Mouse (Mus musculus) stomach, postnatal 0 days (tissue): ENCODE measurements around the gene Sema4b. TPM values are rescaled to one million over a fixed set of nuclear protein-coding genes. Genes with fewer than 3 reads are reported as not detected.

Experiments
- ATAC-seq: fragments of 200-750 bp; cut with Nextera tagmentation; 2 replicates; pipeline ENCODE4 v1.8.0; 2017; ENCODE audit not compliant: low FRiP score, low TSS enrichment
- DNase-seq: peaks from one replicate; pipeline ENCODE4 v3.0.0-alpha.2; 2016; ENCODE audit warnings: low spot score
- H3K27ac ChIP-seq: fragments of 300-500 bp; sonication (generic); replicated peaks from 2 replicates; pipeline ENCODE4 v1.5.1; 2014; ENCODE audit warnings: mild to moderate bottlenecking, control low read depth
- H3K27me3 ChIP-seq: fragments of 300-500 bp; sonication (generic); 2 replicates; pipeline ENCODE4 v1.6.1; 2014; ENCODE audit warnings: low read length; ENCODE audit not compliant: control insufficient read depth, insufficient read depth
- H3K36me3 ChIP-seq: fragments of 300-500 bp; sonication (generic); 2 replicates; pipeline ENCODE4 v1.6.1; 2014; ENCODE audit warnings: low read length, mixed read lengths; ENCODE audit not compliant: control insufficient read depth, insufficient read depth
- H3K4me1 ChIP-seq: fragments of 300-500 bp; sonication (generic); replicated peaks from 2 replicates; pipeline ENCODE4 v1.6.1; 2014; ENCODE audit warnings: antibody characterized with exemption; ENCODE audit not compliant: control insufficient read depth, insufficient read depth
- H3K4me2 ChIP-seq: fragments of 300-500 bp; sonication (generic); replicated peaks from 2 replicates; pipeline ENCODE4 v1.6.1; 2014; ENCODE audit warnings: low read depth, mild to moderate bottlenecking, control low read depth, moderate library complexity
- H3K4me3 ChIP-seq: fragments of 300-500 bp; sonication (generic); 2 replicates; pipeline ENCODE4 v1.5.1; 2014; ENCODE audit warnings: low read depth, low read length, control low read depth
- H3K9ac ChIP-seq: fragments of 300-500 bp; sonication (generic); 2 replicates; pipeline ENCODE4 v1.6.1; 2014; ENCODE audit warnings: mild to moderate bottlenecking, low read length, control low read depth, mixed read lengths
- H3K9me3 ChIP-seq: fragments of 300-500 bp; sonication (generic); 2 replicates; pipeline ENCODE4 v1.6.1; 2016; ENCODE audit warnings: low read length; ENCODE audit not compliant: control insufficient read depth
- CTCF ChIP-seq: IDR thresholded peaks from 2 replicates; pipeline ENCODE4 v1.5.1; 2016; ENCODE audit warnings: antibody characterized with exemption, low read depth, mild to moderate bottlenecking, moderate library complexity
- EP300 ChIP-seq: optimal IDR thresholded peaks from 2 replicates; pipeline ENCODE3; 2016; ENCODE audit warnings: antibody characterized with exemption
- WGBS: fragments of 180-500 bp; shearing (Covaris S2); extraction: QIAGEN DNeasy Blood & Tissue Kit; methylation state at CpG from one replicate; pipeline ENCODE4 v1.1.7; 2014; 5-methylcytosine and 5-hydroxymethylcytosine counted together
- polyA plus RNA-seq: library from polyadenylated mRNA; unstranded; fragments of >200 nt; fragmentation: Nextera tagmentation; extraction: Ambion mirVana; gene quantifications from 2 replicates; pipeline ENCODE4 v1.2.1, GENCODE M21; 2015

Sema4b gene
- polyA plus RNA-seq, 1 experiment from 2014 or later = 19.9 TPM

- ATAC-seq (no peak), DNase-seq (no peak)
- no peaks in the 10 kb centered on the region for H3K27me3 ChIP-seq
- H3K36me3 ChIP-seq = no peaks in the 10 kb centered on the region
- H3K27ac ChIP-seq = peak overlapping the region; percentile 35
- H3K4me2 ChIP-seq = no peak overlapping the region
- H3K4me3 ChIP-seq = no peak overlapping the region
- TF ChIP-seq EP300 = no peak
- TF ChIP-seq CTCF = no peak
- 53% methylated on average over 12 of the region's 12 CpGs for WGBS
- no peaks in the 10 kb centered on the region for H3K9me3 ChIP-seq
- peaks cover 15% of the 10 kb centered on the region for H3K4me1 ChIP-seq
- H3K9ac ChIP-seq = no peak overlapping the region
Observed at GRCm38 (mm10) chr7:80203638-80204096, 17.0 kb downstream of the Sema4b start.

DNA sequence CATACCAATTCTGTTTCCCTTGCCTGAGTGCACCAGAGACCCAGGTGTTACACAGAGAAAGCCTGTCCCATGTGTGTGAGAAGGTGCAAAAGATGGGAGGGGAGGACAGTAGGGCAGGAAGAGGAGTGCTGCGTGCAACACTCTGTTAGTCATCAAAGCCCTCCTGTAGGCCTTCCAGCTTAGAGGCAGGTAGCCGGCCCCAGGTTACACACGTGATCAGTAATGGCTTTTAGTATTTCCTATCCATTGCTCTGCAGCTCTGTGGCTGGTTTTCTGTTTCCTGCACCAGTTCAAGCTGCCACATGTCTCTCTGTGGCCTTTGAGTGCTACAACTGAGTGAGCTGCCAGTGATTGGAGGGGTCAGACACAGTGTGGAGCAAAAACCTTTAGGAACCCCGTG lies 17.7 kb downstream of the Sema4b start:
- WGBS = 72% methylated on average over 4 of the region's 4 CpGs
- Histone ChIP-seq H3K27ac (0 out of 2 replicates have a peak overlapping the region, but pooled peaks have one; percentile 18), H3K36me3 (no peaks in the 10 kb centered on the region), H3K4me2 (no peak overlapping the region), H3K4me3 (no peak overlapping the region), H3K9me3 (no peaks in the 10 kb centered on the region), H3K9ac (no peak overlapping the region), H3K4me1 (peaks cover 16% of the 10 kb centered on the region; the same call in 1 of the 2 replicates), H3K27me3 (no peaks in the 10 kb centered on the region)
- ATAC-seq (no peak), DNase-seq (no peak)
- TF ChIP-seq EP300 = no peak
- TF ChIP-seq CTCF = no peak

GRCm38 (mm10) chr7:80204961-80205360 lies 18.3 kb downstream of the Sema4b start:
- DNase-seq (no peak), ATAC-seq (no peak)
- H3K27me3 ChIP-seq = no peaks in the 10 kb centered on the region
- WGBS = 63% methylated on average over 7 of the region's 7 CpGs
- peak overlapping the region; percentile 97 for H3K27ac ChIP-seq
- no peaks in the 10 kb centered on the region for H3K36me3 ChIP-seq
- no peak for TF ChIP-seq EP300
- TF ChIP-seq CTCF = no peak
- H3K9me3 ChIP-seq = no peaks in the 10 kb centered on the region
- H3K4me1 ChIP-seq = peaks cover 15% of the 10 kb centered on the region; the same call in 1 of the 2 replicates
- no peak overlapping the region for H3K4me3 ChIP-seq
- H3K9ac ChIP-seq = no peak overlapping the region
- H3K4me2 ChIP-seq = no peak overlapping the region

DNA sequence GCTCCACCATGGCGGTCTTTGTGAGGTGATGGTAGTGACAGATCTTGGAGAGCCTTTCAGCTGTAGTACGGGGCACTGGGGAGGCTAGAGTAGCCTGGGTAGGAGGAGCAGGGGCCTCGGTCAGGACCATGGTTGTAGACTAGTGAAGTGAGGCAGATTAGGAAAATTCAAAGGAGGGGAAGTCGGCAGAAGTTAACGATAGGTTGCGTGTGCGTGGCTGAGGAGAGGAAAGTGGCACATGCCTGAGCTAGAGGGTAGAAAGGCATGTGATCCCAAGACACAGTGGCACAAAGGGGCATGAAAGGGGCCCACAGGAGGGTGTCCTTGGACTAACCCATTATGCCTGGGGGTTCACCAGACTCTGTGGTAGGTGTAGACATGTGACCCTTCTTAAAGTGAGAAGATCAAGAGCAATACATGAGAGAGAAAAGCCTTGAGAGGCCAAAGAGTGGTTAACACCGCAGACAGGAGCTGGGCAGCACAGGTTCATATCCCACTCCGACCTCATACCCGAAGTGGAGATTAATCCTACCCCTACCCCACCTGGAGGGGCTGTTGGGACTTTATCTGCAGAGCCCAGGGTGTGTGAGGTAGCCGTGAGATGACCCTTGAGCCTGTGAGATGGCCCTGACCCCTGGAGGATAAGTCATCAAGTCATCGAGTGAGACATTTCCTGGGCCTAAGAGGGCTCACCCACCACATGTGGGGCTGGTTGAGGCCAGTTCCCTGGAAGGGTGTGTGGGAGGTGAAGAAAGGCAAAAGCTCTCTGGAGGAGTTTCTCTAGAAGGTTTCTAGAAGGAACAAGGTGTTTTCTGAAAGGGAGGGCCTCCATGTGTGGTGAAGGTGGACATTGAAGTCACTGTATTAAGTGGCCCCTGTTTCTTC lies 19.3 kb downstream of the Sema4b start:
- DNase-seq (peak; percentile 30), ATAC-seq (0 out of 2 replicates have a peak, but pooled peaks have one; percentile 10)
- no peaks in the 10 kb centered on the region for H3K36me3 ChIP-seq
- no peaks in the 10 kb centered on the region for H3K27me3 ChIP-seq
- TF ChIP-seq EP300 = no peak
- no peak for TF ChIP-seq CTCF
- peaks cover 15% of the 10 kb centered on the region; the same call in 1 of the 2 replicates for H3K4me1 ChIP-seq
- no peak overlapping the region for H3K4me3 ChIP-seq
- 80% methylated on average over 12 of the region's 12 CpGs for WGBS
- H3K9me3 ChIP-seq = no peaks in the 10 kb centered on the region
- 0 out of 2 replicates have a peak overlapping the region, but pooled peaks have one; percentile 1 for H3K4me2 ChIP-seq
- no peak overlapping the region for H3K9ac ChIP-seq
- peak overlapping the region; percentile 97 for H3K27ac ChIP-seq

GRCm38 (mm10) chr7:80207314-80207731 lies 20.7 kb downstream of the Sema4b start:
- H3K4me2 ChIP-seq = no peak overlapping the region; the same call in 1 of the 2 replicates
- peak overlapping the region; percentile 97 for H3K27ac ChIP-seq
- H3K4me1 ChIP-seq = peaks cover 13% of the 10 kb centered on the region; the same call in 1 of the 2 replicates
- ATAC-seq = peak; percentile 85
- H3K36me3 ChIP-seq = no peaks in the 10 kb centered on the region
- H3K27me3 ChIP-seq = no peaks in the 10 kb centered on the region
- DNase-seq = peak; percentile 77
- no peaks in the 10 kb centered on the region for H3K9me3 ChIP-seq
- H3K4me3 ChIP-seq = no peak overlapping the region
- TF ChIP-seq EP300 (no peak), CTCF (no peak)
- H3K9ac ChIP-seq = peak overlapping the region; percentile 48
- 37% methylated on average over 3 of the region's 3 CpGs for WGBS
